Mouse (Mus musculus) CH12.LX (cell line): Measurements from ENCODE around the gene Igfbp3.

ENCODE experiments used
- HCFC1 ChIP-seq: IDR thresholded peaks from 2 replicates; pipeline ENCODE4 v1.6.1; 2012; ENCODE audit warnings: low read depth, mild to moderate bottlenecking, inconsistent platforms, low read length, improper control_type of control experiment
- POLR2A ChIP-seq: IDR thresholded peaks from 2 replicates; pipeline ENCODE4 v1.6.1; 2011; ENCODE audit warnings: low read depth, mild to moderate bottlenecking, improper control_type of control experiment, low read length
- POLR2AphosphoS2 ChIP-seq: IDR thresholded peaks from 2 replicates; pipeline ENCODE4 v1.6.1; 2011; ENCODE audit warnings: low read depth, low read length, improper control_type of control experiment
- SIN3A ChIP-seq: IDR thresholded peaks from 2 replicates; pipeline ENCODE4 v1.6.1; 2012; ENCODE audit warnings: low read length, improper control_type of control experiment, inconsistent platforms
- USF1 ChIP-seq: IDR thresholded peaks from 2 replicates; pipeline ENCODE4 v1.6.1; 2014; ENCODE audit warnings: low read depth, mild to moderate bottlenecking, inconsistent platforms, low read length, improper control_type of control experiment

GRCm38 (mm10) chr11:7250415-7250814 lies 36.7 kb upstream of the Igfbp3 start:
- no peak for TF ChIP-seq POLR2AphosphoS2
- TF ChIP-seq HCFC1: no peak
- TF ChIP-seq POLR2A: no peak
- no peak for TF ChIP-seq USF1
- TF ChIP-seq SIN3A: no peak
